Mouse (Mus musculus): ENCODE measurements around the gene Rbpms2.

Gene Rbpms2

GRCm38 (mm10) chr9:65696337-65696736, 66.9 kb downstream of the Rbpms2 start:
- no peak for DNase-seq (ENCODE audit: low read depth)

GRCm38 (mm10) chr9:65697356-65697755, 67.9 kb downstream of the Rbpms2 start:
- DNase-seq (ENCODE audit: low read depth) = no peak

- no peak for DNase-seq (ENCODE audit: low read depth)
Observed at GRCm38 (mm10) chr9:65697992-65698391, 68.5 kb downstream of the Rbpms2 start.

- DNase-seq (ENCODE audit: low read depth) = no peak
Observed at GRCm38 (mm10) chr9:65700504-65700903, 71.1 kb downstream of the Rbpms2 start.

GRCm38 (mm10) chr9:65702286-65702685, 72.8 kb downstream of the Rbpms2 start:
- no peak for DNase-seq (ENCODE audit: low read depth)

GRCm38 (mm10) chr9:65703241-65703640, 73.8 kb downstream of the Rbpms2 start:
- DNase-seq (ENCODE audit: low read depth) = no peak

- no peak for DNase-seq (ENCODE audit: low read depth)
Observed at GRCm38 (mm10) chr9:65703926-65704595, 74.6 kb downstream of the Rbpms2 start.
